Mouse (Mus musculus) liver, adult 10 weeks (tissue): ENCODE data around the gene Itga11. TPM values are rescaled to one million over a fixed set of nuclear protein-coding genes. Genes with fewer than 3 reads are reported as not detected.

ENCODE experiments used
- polyA plus RNA-seq: library from polyadenylated mRNA; stranded (reverse); fragments of 350-450 nt; fragmentation: Illumina TruSeq; extraction: RNeasy Lipid Tissue Mini Kit (QIAGEN cat#74804); gene quantifications from one replicate; pipeline ENCODE4 v1.2.3, GENCODE M21; 2014; ENCODE audit warnings: low read depth, low replicate concordance

Gene Itga11
- not detected for polyA plus RNA-seq

GRCm38 (mm10) chr9:62677641-62678549 is at the start of gene Itga11:
Gene Itga11 (plus strand): TSS chr9:62677826.

GRCm38 (mm10) chr9:62811516-62812121 is 134.0 kb downstream of the Itga11 start, which contains the start of gene Fem1b:
Gene Fem1b (minus strand): TSS chr9:62811934.

Other genes starting within 250 kb of the Itga11 start
- 0.77 TPM for gene Coro2b, start 140.8 kb upstream of the Itga11 start, polyA plus RNA-seq
- gene Fem1b, start 134.1 kb downstream of the Itga11 start, polyA plus RNA-seq = 9.9 TPM
- gene Cln6, start 161.0 kb downstream of the Itga11 start, polyA plus RNA-seq = 0.87 TPM
- 1.1 TPM for gene Calml4, start 180.3 kb downstream of the Itga11 start, polyA plus RNA-seq